Mouse (Mus musculus) ES-Bruce4 (cell line): Measurements from ENCODE around the gene Ambra1.

Experiments used
- CTCF ChIP-seq: IDR thresholded peaks from one replicate; pipeline ENCODE4 v1.8.1; 2011; ENCODE audit warnings: low read depth, low read length
- EP300 ChIP-seq: IDR thresholded peaks from 2 replicates; pipeline ENCODE4 v1.6.1; 2011; ENCODE audit warnings: low read depth, low read length; ENCODE audit not compliant: insufficient read depth
- POLR2A ChIP-seq: IDR thresholded peaks from one replicate; pipeline ENCODE4 v1.8.1; 2011; ENCODE audit warnings: low read length; ENCODE audit not compliant: insufficient read depth

DNA sequence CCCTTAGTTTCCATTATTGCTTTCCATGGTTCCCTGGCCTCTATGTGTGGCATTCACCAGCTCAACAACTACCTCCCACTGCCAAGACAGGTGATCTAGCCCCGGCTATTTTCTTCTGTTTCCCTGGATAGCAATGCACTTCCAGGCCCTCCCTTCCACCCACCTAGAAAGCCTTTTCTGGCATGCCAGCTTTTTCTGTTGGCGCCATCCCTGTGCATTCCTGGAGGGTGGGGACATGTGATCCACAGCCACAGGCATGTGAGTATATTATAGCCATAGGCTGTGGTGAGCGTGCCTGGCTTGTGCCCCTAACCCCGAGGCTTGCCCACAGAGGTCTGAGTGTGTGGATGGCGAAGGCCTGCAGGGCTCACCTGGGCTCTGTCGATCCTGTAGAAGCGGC is 206.2 kb downstream of the Ambra1 start:
- TF ChIP-seq CTCF = no peak
- no peak for TF ChIP-seq POLR2A
- no peak for TF ChIP-seq EP300
